Mouse (Mus musculus) stomach, embryonic 16.5 days (tissue): ENCODE measurements around the gene Tmem60. TPM values are rescaled to one million over a fixed set of nuclear protein-coding genes. Genes with fewer than 3 reads are reported as not detected.

Experiments
- ATAC-seq: fragments of 200-750 bp; cut with Nextera tagmentation; 2 replicates; pipeline ENCODE4 v1.8.0; 2017; ENCODE audit warnings: moderate number of reproducible peaks, moderate TSS enrichment; ENCODE audit not compliant: insufficient read depth, low FRiP score
- H3K27ac ChIP-seq: fragments of 300-500 bp; sonication (generic); 2 replicates; pipeline ENCODE4 v1.5.1; 2014; ENCODE audit warnings: low read length
- H3K27me3 ChIP-seq: fragments of 300-500 bp; sonication (generic); 2 replicates; pipeline ENCODE4 v1.6.1; 2014; ENCODE audit warnings: low read length, control low read depth, mixed read lengths; ENCODE audit not compliant: control insufficient read depth, insufficient read depth
- H3K36me3 ChIP-seq: fragments of 300-500 bp; sonication (generic); 2 replicates; pipeline ENCODE4 v1.6.1; 2014; ENCODE audit warnings: low read length; ENCODE audit not compliant: control insufficient read depth, insufficient read depth
- H3K4me1 ChIP-seq: fragments of 300-500 bp; sonication (generic); 2 replicates; pipeline ENCODE4 v1.6.1; 2014; ENCODE audit warnings: low read length, control low read depth, mixed read lengths; ENCODE audit not compliant: control insufficient read depth, insufficient read depth
- H3K4me2 ChIP-seq: fragments of 300-500 bp; sonication (generic); 2 replicates; pipeline ENCODE4 v1.6.1; 2014; ENCODE audit warnings: low read depth, low read length, mixed read lengths
- H3K4me3 ChIP-seq: fragments of 300-500 bp; sonication (generic); replicated peaks from 2 replicates; pipeline ENCODE4 v1.5.1; 2014; ENCODE audit warnings: mild to moderate bottlenecking, low read length
- H3K9ac ChIP-seq: fragments of 300-500 bp; sonication (generic); 2 replicates; pipeline ENCODE4 v1.6.1; 2014; ENCODE audit warnings: low read length
- H3K9me3 ChIP-seq: fragments of 300-500 bp; sonication (generic); replicated peaks from 2 replicates; pipeline ENCODE4 v1.6.1; 2016; ENCODE audit warnings: low read length, control low read depth; ENCODE audit not compliant: control insufficient read depth
- WGBS: fragments of 180-500 bp; shearing (Covaris S2); extraction: QIAGEN DNeasy Blood & Tissue Kit; methylation state at CpG from one replicate; pipeline ENCODE4 v1.1.7; 2014; 5-methylcytosine and 5-hydroxymethylcytosine counted together
- polyA plus RNA-seq: library from polyadenylated mRNA; unstranded; fragments of >200 nt; fragmentation: Nextera tagmentation; extraction: Ambion mirVana; gene quantifications from 2 replicates; pipeline ENCODE4 v1.2.1, GENCODE M21; 2015

The Tmem60 gene
- polyA plus RNA-seq, 1 experiment from 2014 or later, result 47.8 TPM

DNA sequence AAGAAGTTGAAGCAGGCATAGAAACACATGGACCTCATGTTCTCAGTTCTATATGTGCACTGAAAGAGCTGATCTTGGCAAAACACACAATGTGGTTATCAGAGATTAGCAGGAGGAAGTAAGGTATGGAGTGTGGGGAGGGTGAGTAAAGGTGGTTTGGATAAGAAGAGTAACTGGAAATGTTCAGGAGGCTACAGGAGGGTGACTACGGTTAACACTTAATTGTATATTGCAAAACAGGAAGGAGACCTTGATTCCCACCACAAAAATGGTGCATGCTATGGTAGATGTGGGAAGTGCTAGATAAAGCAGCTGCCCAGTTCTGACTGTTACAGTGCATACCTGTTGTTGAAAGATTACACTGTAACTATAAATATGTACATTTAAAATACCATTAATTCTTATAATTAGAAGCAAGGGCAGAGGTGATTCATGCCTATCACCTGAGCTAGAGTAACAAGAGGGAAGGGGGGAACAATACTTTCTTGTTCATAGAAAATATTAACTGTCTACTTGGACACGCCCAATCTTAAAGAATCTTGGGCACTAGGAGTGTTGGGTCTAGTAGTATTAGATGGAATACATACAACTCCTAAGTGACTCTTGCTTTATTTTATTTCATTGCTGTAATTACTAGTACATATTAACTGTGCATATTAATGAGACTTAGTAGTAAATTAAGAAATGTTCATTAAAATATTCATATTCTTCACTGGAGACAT lies 15.6 kb downstream of the Tmem60 start:
- H3K36me3 ChIP-seq, result peaks cover 13% of the 10 kb centered on the region; the same call in 1 of the 2 replicates
- H3K4me1 ChIP-seq, result no peaks in the 10 kb centered on the region
- H3K4me2 ChIP-seq, result no peak overlapping the region
- H3K27me3 ChIP-seq, result no peaks in the 10 kb centered on the region
- H3K9ac ChIP-seq, result no peak overlapping the region
- no peak overlapping the region for H3K27ac ChIP-seq
- no peak overlapping the region for H3K4me3 ChIP-seq
- ATAC-seq, result peak; percentile 68; the same call in 1 of the 2 replicates
- 74% methylated on average over 2 of the region's 2 CpGs for WGBS
- H3K9me3 ChIP-seq, result no peaks in the 10 kb centered on the region

- Histone ChIP-seq H3K27ac (no peak overlapping the region), H3K9ac (no peak overlapping the region), H3K4me2 (no peak overlapping the region), H3K36me3 (peaks cover 9% of the 10 kb centered on the region; the same call in 1 of the 2 replicates), H3K4me1 (no peaks in the 10 kb centered on the region), H3K4me3 (no peak overlapping the region), H3K27me3 (no peaks in the 10 kb centered on the region), H3K9me3 (no peaks in the 10 kb centered on the region)
- no peak for ATAC-seq
- 94% methylated on average over 2 of the region's 2 CpGs for WGBS
Measured at GRCm38 (mm10) chr5:20904647-20905046, 22.7 kb downstream of the Tmem60 start.

DNA sequence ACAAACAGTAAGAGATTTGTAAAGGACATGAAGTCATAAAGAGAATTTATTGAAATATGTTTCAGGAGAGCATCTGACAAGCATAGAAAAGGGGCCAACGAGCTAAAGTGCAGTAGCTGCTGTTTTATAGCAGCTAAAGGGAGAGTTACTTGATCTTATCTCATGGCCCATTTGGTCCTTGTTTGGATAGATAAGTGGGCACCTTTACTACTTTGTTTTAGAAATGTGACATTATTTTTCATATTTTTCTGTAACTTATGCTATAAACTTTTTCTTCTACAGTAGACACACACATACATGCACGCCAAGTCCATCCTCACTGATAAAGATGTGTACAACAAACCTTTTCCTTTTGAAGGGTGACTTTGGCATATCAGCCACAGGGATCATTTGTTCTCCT lies 23.4 kb downstream of the Tmem60 start:
- WGBS, result 76% methylated on average over 2 of the region's 2 CpGs
- no peak overlapping the region for H3K4me2 ChIP-seq
- H3K36me3 ChIP-seq, result peaks cover 5% of the 10 kb centered on the region; the same call in 1 of the 2 replicates
- H3K9ac ChIP-seq, result no peak overlapping the region
- H3K4me1 ChIP-seq, result no peaks in the 10 kb centered on the region
- H3K9me3 ChIP-seq, result no peaks in the 10 kb centered on the region
- H3K27me3 ChIP-seq, result no peaks in the 10 kb centered on the region
- H3K4me3 ChIP-seq, result no peak overlapping the region
- no peak overlapping the region for H3K27ac ChIP-seq
- no peak for ATAC-seq

GRCm38 (mm10) chr5:20906191-20906590 lies 24.2 kb downstream of the Tmem60 start:
- WGBS, result 91% methylated on average over 7 of the region's 7 CpGs
- no peak overlapping the region for H3K9ac ChIP-seq

DNA sequence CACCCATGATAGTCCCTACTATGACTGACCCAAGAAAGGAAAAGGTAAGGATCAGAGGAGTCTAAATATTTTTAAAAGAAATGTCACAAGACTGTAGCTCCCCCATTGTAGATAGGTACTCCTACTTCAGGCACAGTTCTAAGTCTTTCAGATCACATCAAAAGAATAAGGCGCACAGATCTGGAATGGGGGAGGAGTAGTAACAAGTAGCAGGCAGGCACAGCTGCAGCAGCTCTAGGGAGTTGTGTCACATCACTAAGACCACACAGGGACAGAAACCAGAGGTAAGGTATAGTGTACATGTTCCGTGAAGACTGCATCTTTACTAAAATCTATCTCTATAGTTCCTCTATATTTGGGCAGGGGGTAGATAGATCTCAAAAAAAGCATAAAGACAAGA lies 29.8 kb downstream of the Tmem60 start:
- Histone ChIP-seq H3K27me3 (no peaks in the 10 kb centered on the region), H3K4me2 (no peak overlapping the region), H3K27ac (no peak overlapping the region), H3K4me3 (no peak overlapping the region), H3K9ac (no peak overlapping the region), H3K4me1 (no peaks in the 10 kb centered on the region), H3K9me3 (no peaks in the 10 kb centered on the region), H3K36me3 (no peaks in the 10 kb centered on the region)
- no peak for ATAC-seq
- 81% methylated on average over 2 of the region's 2 CpGs for WGBS

More at GRCm38 (mm10) chr5:20906191-20906590, 24.2 kb downstream of the Tmem60 start:
- Histone ChIP-seq H3K4me2 (no peak overlapping the region), H3K27ac (no peak overlapping the region), H3K27me3 (no peaks in the 10 kb centered on the region), H3K9me3 (no peaks in the 10 kb centered on the region), H3K36me3 (peaks cover 3% of the 10 kb centered on the region; the same call in 1 of the 2 replicates), H3K4me1 (no peaks in the 10 kb centered on the region), H3K4me3 (no peak overlapping the region)
- ATAC-seq, result no peak

DNA sequence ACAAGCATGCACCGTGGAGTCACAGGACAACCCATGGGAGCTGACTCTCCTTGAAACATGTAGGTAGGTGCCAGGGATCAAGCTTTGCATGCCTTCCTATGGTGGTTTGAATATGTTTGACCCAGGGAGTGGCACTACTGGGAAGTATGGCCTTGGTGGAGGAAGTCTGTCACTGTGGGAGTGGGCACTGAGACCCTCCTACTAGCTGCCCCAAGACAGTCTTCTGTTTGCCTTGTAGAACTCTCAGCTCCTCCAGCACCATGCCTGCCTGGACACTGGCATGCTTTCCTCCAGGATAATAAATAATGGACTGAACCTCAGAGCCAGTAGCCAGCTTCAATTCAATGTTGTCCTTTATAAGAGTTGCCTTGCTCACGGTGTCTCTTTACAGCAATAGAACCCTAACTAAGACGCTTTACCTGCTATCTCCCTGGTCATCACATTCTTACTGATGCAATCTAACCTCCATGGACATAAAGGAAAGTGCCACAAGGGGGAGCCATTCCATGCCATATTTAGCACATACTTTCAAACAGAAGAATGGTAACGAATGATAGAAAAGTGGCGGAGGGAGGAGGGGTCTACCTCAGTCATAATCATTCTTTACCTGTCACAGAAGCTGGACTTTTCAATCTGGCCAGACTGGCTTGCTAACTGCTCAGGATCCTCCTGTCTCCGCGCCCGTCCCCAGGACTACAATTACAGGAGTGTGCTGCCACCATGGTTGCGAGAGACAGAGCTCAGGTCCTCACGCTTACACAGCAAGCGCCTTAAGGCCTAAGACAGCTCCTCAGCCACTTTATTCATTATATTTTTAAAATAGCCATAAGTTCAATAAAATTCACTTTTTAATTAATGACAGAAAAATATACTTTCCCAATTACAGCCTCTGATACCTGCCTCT lies 31.6 kb downstream of the Tmem60 start:
- H3K9me3 ChIP-seq, result no peaks in the 10 kb centered on the region
- H3K4me3 ChIP-seq, result no peak overlapping the region
- no peaks in the 10 kb centered on the region for H3K36me3 ChIP-seq
- WGBS, result 70% methylated on average over 11 of the region's 11 CpGs
- H3K9ac ChIP-seq, result no peak overlapping the region
- ATAC-seq, result no peak
- H3K27me3 ChIP-seq, result no peaks in the 10 kb centered on the region
- no peaks in the 10 kb centered on the region for H3K4me1 ChIP-seq
- no peak overlapping the region for H3K4me2 ChIP-seq
- no peak overlapping the region for H3K27ac ChIP-seq

DNA sequence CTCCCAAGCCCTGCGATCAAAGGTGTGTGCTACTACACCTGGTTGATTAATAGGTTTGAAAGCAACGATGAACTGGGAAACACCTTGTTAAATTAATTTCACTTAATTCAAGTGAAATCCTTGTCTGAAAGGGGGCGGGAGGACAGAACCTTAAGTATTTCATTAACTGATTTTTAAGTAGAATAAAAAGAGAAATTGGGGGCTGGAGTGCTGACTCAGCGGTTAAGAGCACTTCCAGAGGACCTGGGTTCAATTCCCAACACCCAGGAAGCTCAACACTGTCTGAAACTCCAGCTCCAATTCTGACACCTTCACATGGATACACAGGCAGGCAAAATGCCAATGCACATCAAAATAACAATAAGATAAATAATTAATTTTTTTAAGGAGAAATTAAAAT lies 37.0 kb downstream of the Tmem60 start:
- Histone ChIP-seq H3K36me3 (no peaks in the 10 kb centered on the region), H3K27ac (no peak overlapping the region), H3K4me3 (no peak overlapping the region), H3K4me2 (no peak overlapping the region), H3K27me3 (no peaks in the 10 kb centered on the region), H3K4me1 (no peaks in the 10 kb centered on the region), H3K9me3 (no peaks in the 10 kb centered on the region), H3K9ac (no peak overlapping the region)
- WGBS, result 90% methylated on average over 4 of the region's 4 CpGs
- ATAC-seq, result no peak

DNA sequence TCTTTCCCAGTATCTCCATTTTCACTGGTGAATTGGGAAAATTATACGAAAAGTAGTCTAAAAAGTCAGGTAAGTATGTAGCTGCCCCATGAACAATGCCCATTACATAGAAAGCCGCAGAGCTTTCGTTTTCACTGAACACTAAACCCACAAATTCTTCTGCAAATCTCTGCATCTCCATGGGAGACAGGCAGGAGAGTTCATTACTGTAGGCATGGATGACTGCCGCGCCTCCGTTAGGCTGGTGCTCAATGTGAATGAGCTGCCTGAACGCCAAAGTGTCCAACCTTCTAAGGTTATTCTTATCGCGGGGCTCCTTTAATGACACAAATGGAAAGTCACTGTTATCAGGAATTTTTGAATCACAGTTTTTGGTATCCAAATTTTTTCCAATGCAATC lies 37.6 kb downstream of the Tmem60 start:
- ATAC-seq, result no peak
- no peak overlapping the region for H3K4me3 ChIP-seq
- 95% methylated on average over 9 of the region's 9 CpGs for WGBS
- no peaks in the 10 kb centered on the region for H3K27me3 ChIP-seq
- no peaks in the 10 kb centered on the region for H3K4me1 ChIP-seq
- no peak overlapping the region for H3K9ac ChIP-seq
- H3K4me2 ChIP-seq, result no peak overlapping the region
- no peaks in the 10 kb centered on the region for H3K36me3 ChIP-seq
- H3K9me3 ChIP-seq, result no peaks in the 10 kb centered on the region
- H3K27ac ChIP-seq, result no peak overlapping the region

DNA sequence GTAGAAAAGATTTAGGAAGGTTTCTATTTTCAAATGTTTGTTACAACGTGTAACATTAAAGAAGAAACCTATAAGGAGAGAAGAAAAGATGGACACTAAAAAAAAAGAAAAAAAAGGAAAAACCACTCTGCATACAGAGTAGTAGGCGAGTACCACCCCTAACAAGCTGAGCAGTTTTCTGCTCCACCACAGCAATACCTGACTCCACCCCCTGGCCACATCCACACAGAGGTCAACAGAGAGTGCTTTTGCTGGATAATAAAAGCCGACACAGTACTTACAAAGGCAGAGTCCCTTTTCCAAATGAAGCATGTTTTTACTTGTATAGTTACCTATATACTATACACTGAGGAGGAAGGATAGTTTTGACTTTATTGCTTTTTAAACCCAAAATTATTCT lies 42.6 kb downstream of the Tmem60 start:
- 71% methylated on average over 3 of the region's 3 CpGs for whole genome bisulfite sequencing
- Histone ChIP-seq H3K27ac (no peak overlapping the region), H3K9ac (no peak overlapping the region), H3K27me3 (no peaks in the 10 kb centered on the region), H3K4me2 (no peak overlapping the region), H3K4me3 (no peak overlapping the region), H3K36me3 (no peaks in the 10 kb centered on the region), H3K4me1 (no peaks in the 10 kb centered on the region), H3K9me3 (no peaks in the 10 kb centered on the region)
- no peak for ATAC-seq
